Mouse (Mus musculus) kidney, embryonic 16.5 days (tissue): ENCODE measurements at regions not wholly inside any gene's neighbourhood (a gene's known extent, or its start where the extent isn't known, plus 50 kb on each side); places are given as distances from the start of the nearest gene placed in this dataset.
A peak's percentile ranks its signal among the peaks of the same experiment; 100 is the strongest.

ENCODE experiments used
- ATAC-seq: fragments of 200-750 bp; cut with Nextera tagmentation; 2 replicates; pipeline ENCODE4 v1.8.0; 2017; ENCODE audit warnings: moderate TSS enrichment; ENCODE audit not compliant: low FRiP score, low TSS enrichment
- H3K27ac ChIP-seq: fragments of 300-500 bp; sonication (generic); 2 replicates; pipeline ENCODE4 v1.5.1; 2014; ENCODE audit warnings: low read length
- H3K27me3 ChIP-seq: fragments of 300-500 bp; sonication (generic); 2 replicates; pipeline ENCODE4 v1.6.1; 2014; ENCODE audit warnings: low read length, control low read depth, mixed read lengths; ENCODE audit not compliant: insufficient read depth
- H3K36me3 ChIP-seq: fragments of 300-500 bp; sonication (generic); 2 replicates; pipeline ENCODE4 v1.6.1; 2014; ENCODE audit warnings: low read length, control low read depth, mixed read lengths; ENCODE audit not compliant: insufficient read depth
- H3K4me1 ChIP-seq: fragments of 300-500 bp; sonication (generic); 2 replicates; pipeline ENCODE4 v1.6.1; 2014; ENCODE audit warnings: low read length, control low read depth, mixed read lengths; ENCODE audit not compliant: insufficient read depth
- H3K4me2 ChIP-seq: fragments of 300-500 bp; sonication (generic); replicated peaks from 2 replicates; pipeline ENCODE4 v1.6.1; 2014; ENCODE audit warnings: low read depth, low read length
- H3K4me3 ChIP-seq: fragments of 300-500 bp; sonication (generic); 2 replicates; pipeline ENCODE4 v1.5.1; 2014; ENCODE audit warnings: mild to moderate bottlenecking, low read length
- H3K9ac ChIP-seq: fragments of 300-500 bp; sonication (generic); replicated peaks from 2 replicates; pipeline ENCODE4 v1.6.1; 2014; ENCODE audit warnings: low read length
- H3K9me3 ChIP-seq: fragments of 300-500 bp; sonication (generic); 2 replicates; pipeline ENCODE4 v1.6.1; 2016; ENCODE audit warnings: low read length, control low read depth
- WGBS: fragments of 180-500 bp; shearing (Covaris S2); extraction: QIAGEN DNeasy Blood & Tissue Kit; methylation state at CpG from one replicate; pipeline ENCODE4 v1.1.7; 2014; 5-methylcytosine and 5-hydroxymethylcytosine counted together

DNA sequence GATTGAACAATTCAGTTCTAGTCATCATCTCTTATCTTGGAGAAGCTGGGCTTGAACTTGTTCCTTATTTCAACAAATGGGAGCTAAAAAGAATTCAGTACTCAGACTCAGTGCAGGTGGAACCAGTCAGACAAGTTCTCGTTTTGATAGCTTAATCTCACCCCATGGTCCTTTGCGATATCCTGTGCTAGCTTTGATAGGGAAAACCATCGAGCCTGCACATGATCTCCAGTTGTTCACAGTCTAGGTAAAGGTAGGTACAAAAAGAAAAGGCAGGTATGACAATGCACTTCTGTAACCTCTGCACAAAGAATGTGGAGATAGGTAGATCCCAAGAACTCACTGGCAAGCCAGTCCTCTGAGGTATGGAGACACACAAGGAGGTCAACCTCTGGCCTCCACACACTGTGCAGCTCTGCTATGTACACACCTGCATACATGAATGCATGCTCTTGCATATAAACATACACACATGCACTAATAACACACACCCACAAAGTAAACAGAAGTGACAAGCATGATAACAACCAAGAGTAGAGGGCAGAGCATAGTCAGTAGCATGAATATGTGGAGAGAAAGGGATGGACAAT lies 619.2 kb upstream of the Tenm4 start:
- Histone ChIP-seq H3K27ac (no peak overlapping the region), H3K4me2 (no peak overlapping the region), H3K4me3 (no peak overlapping the region), H3K9ac (no peak overlapping the region), H3K4me1 (no peaks in the 10 kb centered on the region), H3K36me3 (no peaks in the 10 kb centered on the region), H3K9me3 (no peaks in the 10 kb centered on the region), H3K27me3 (no peaks in the 10 kb centered on the region)
- 69% methylated on average over 3 of the region's 3 CpGs for WGBS
- ATAC-seq = no peak

DNA sequence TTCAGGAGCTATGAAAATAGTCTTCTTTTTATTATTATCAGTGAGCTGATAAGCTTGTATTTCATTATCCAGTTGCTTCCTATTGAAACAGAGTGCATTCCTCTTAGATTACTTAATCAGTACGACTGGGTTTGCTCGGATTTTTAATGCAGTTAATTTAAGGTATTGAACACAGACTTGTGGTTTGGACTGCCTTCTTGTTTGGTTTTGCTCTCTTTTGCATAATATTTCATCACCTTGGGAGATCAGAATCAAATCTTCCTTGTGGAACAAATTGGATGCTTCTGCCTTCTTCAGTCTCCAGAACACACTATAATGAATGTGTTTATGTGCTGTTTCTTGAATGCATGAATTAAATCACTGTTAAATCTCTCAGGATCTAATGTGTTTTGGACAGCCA lies 612.5 kb upstream of the Tenm4 start:
- no peaks in the 10 kb centered on the region for H3K4me1 ChIP-seq
- no peak for ATAC-seq
- WGBS = 80% methylated on average over 2 of the region's 2 CpGs
- H3K27me3 ChIP-seq = no peaks in the 10 kb centered on the region
- H3K36me3 ChIP-seq = no peaks in the 10 kb centered on the region
- H3K9me3 ChIP-seq = no peaks in the 10 kb centered on the region
- no peak overlapping the region for H3K9ac ChIP-seq
- H3K27ac ChIP-seq = no peak overlapping the region
- no peak overlapping the region for H3K4me2 ChIP-seq
- H3K4me3 ChIP-seq = no peak overlapping the region

DNA sequence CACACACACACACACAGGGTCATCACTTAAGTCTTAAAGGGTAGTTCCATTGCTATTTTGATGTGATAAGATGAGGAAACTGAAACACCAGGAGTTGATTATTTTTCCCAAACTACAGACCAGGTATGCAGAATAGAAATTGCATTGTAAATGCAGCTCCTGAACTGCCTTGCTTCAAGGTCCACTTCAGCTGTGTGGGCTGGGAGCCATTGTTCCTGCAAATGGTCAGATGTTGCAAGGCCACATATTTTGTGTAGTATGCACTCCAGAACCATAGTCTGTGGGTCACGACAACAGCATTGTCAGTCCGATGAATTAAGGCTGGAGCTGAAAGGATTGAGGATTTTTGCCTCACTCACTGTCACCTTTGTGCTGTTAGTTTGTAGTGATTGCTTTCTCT lies 592.4 kb upstream of the Tenm4 start:
- no peak overlapping the region for H3K4me3 ChIP-seq
- ATAC-seq = no peak
- H3K9ac ChIP-seq = no peak overlapping the region
- WGBS = 92% methylated on average over 2 of the region's 2 CpGs
- H3K27me3 ChIP-seq = no peaks in the 10 kb centered on the region
- no peak overlapping the region for H3K4me2 ChIP-seq
- H3K27ac ChIP-seq = no peak overlapping the region
- H3K9me3 ChIP-seq = no peaks in the 10 kb centered on the region
- H3K4me1 ChIP-seq = no peaks in the 10 kb centered on the region
- H3K36me3 ChIP-seq = no peaks in the 10 kb centered on the region

DNA sequence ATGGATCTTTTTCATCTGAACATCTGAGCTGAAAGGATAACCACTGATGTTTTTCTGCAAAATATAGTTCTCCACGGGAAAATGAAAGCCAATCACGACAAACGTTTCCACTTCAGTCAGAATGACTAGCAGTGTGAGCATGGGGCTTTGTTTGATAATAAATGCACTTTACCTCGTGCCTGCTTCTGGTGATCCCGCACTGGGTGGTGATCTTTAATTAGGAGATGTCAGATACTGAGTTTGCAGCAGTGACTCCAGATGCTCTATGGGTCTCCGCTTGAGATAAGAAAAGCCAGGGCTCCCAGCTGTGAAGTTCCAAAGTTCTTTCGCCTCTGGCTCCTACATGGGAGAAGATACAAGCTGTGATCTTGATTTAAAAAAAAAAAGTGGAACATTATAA lies 589.7 kb upstream of the Tenm4 start:
- no peak for ATAC-seq
- 76% methylated on average over 7 of the region's 7 CpGs for WGBS
- Histone ChIP-seq H3K9me3 (no peaks in the 10 kb centered on the region), H3K27me3 (no peaks in the 10 kb centered on the region), H3K9ac (no peak overlapping the region), H3K4me1 (no peaks in the 10 kb centered on the region), H3K36me3 (no peaks in the 10 kb centered on the region), H3K27ac (no peak overlapping the region), H3K4me2 (no peak overlapping the region), H3K4me3 (no peak overlapping the region)

DNA sequence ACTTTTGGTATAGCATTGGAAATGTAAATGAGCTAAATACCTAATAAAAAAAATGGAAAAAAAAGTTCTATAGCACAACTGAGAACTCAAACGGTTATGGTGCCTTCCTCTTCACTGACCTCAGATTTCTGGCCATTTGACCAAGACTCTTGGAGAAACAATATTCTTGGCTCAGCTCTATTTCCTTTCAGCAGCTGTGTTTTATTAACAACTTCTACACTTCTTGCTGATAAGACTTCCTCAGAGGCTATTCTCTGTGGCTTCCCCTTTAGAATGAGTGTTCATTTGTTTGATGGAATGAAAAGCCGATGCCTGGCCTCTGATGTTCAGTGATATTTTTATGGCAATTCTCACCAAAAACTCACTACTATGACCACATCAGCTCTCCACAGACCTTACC lies 572.7 kb upstream of the Tenm4 start:
- Histone ChIP-seq H3K4me1 (no peaks in the 10 kb centered on the region), H3K9ac (no peak overlapping the region), H3K4me2 (no peak overlapping the region), H3K4me3 (no peak overlapping the region), H3K36me3 (no peaks in the 10 kb centered on the region), H3K27me3 (no peaks in the 10 kb centered on the region), H3K9me3 (no peaks in the 10 kb centered on the region), H3K27ac (no peak overlapping the region)
- WGBS = 50% methylated on average over 2 of the region's 2 CpGs
- ATAC-seq = no peak

DNA sequence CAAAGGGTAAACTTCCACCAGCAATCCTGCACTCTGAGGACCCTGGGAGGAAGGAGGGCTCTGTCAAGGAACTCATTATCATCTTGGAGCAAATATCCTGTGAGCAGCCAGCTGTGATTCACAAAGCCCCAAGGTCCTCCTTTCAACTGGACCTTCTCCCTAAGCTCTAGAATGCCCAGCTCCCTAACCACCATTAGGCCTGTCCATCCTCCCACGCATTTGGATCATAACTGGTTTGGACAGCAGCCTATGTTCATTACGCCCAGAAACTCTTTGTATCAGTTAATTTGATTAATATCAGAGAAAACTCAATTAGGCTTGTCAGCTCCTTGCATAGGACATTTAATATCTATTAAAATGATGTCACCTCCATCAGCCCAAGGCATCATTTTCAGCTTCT lies 557.3 kb upstream of the Tenm4 start:
- ATAC-seq = no peak
- Histone ChIP-seq H3K4me1 (no peaks in the 10 kb centered on the region), H3K27ac (no peak overlapping the region), H3K4me2 (no peak overlapping the region), H3K4me3 (no peak overlapping the region), H3K27me3 (no peaks in the 10 kb centered on the region), H3K9ac (no peak overlapping the region), H3K9me3 (no peaks in the 10 kb centered on the region), H3K36me3 (no peaks in the 10 kb centered on the region)
- whole genome bisulfite sequencing = 82% methylated on average over 2 of the region's 2 CpGs

DNA sequence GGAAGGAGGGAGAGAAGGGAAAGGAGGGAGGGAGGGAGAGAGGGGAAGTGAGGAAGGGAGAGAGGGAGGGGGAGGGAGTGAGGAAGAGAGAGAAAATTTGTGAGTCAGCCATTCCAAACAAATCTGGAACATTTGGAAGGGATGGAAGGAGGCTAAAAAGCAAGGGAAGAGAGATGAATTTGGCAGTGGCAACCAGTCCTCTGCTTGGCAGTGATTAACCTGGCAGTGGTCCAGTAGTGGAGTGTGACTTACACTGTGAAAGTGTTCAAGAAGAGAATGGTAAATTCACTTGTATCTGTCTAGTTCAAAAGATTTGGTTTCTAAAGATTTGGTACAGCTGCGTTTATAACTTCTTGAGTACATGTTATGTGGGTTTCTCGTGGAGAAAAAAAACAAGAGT lies 553.7 kb upstream of the Tenm4 start:
- Histone ChIP-seq H3K4me2 (no peak overlapping the region), H3K9ac (no peak overlapping the region), H3K27ac (no peak overlapping the region), H3K36me3 (no peaks in the 10 kb centered on the region), H3K27me3 (no peaks in the 10 kb centered on the region), H3K4me1 (no peaks in the 10 kb centered on the region), H3K9me3 (no peaks in the 10 kb centered on the region), H3K4me3 (no peak overlapping the region)
- WGBS = 62% methylated on average over 2 of the region's 2 CpGs
- ATAC-seq = no peak

DNA sequence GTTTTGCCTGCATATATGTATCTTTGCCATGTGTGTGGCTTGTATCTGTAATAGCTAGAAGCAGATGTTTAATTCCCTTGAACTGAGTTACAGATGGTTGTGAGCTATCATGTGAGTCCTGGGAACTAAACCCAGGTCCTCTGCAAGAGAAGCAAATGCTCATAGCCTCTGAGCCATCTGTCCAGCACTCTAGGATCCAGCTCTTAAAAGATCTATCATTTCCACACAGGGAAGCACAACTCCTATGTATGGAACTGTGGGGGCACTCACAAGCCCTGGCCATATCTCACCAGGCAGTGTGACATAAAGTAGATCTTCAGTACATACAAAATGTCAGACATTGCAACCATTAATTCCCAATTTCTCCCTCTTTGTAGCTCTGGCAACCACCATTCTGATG lies 552.9 kb upstream of the Tenm4 start:
- no peak overlapping the region for H3K9ac ChIP-seq
- no peaks in the 10 kb centered on the region for H3K27me3 ChIP-seq
- no peak overlapping the region for H3K4me3 ChIP-seq
- H3K4me1 ChIP-seq = no peaks in the 10 kb centered on the region
- H3K9me3 ChIP-seq = no peaks in the 10 kb centered on the region
- ATAC-seq = no peak
- no peak overlapping the region for H3K27ac ChIP-seq
- H3K4me2 ChIP-seq = no peak overlapping the region
- H3K36me3 ChIP-seq = no peaks in the 10 kb centered on the region

DNA sequence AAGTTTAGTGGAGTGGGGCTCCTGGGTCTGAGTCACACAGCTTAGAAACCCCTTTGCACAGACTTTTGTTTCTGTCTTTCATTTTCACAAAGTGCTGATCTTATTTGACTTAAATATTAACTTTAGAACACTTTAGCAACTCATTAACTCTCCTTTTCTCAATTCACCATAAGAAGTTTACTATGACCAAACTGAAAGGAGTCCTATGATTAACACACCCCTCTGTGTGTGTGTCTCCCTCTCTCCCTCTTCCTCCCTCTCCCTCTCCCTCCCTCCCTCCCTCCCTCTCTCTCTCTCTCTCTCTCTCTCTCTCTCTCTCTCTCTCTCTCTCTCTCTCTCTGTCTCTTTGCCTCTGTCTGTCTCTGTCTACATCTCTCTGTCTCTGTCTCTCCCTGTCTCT lies 551.0 kb upstream of the Tenm4 start:
- H3K4me1 ChIP-seq = no peaks in the 10 kb centered on the region
- H3K27me3 ChIP-seq = no peaks in the 10 kb centered on the region
- H3K4me3 ChIP-seq = no peak overlapping the region
- H3K9ac ChIP-seq = no peak overlapping the region
- no peaks in the 10 kb centered on the region for H3K9me3 ChIP-seq
- H3K4me2 ChIP-seq = no peak overlapping the region
- no peaks in the 10 kb centered on the region for H3K36me3 ChIP-seq
- peak; percentile 71 for ATAC-seq
- H3K27ac ChIP-seq = no peak overlapping the region

DNA sequence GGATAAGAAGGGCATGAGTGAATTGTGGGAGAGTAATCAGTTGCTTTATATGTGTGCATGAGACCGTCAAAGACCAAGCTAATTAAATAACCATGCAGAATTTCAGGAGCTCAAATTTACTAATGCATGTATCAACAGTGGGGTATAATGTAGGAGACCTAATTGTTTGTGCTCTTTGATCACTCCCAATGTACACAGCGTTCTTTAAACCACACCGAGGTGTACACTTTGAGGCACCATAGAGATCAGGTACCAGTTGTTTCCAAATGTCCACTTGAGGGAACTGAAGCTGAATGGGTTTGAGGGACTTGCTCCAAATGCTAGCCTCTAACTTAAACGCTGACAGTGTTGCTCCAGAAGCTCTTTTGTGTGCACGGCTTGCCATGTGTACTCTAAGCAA lies 530.4 kb upstream of the Tenm4 start:
- no peak overlapping the region for H3K9ac ChIP-seq
- H3K27me3 ChIP-seq = no peaks in the 10 kb centered on the region
- H3K9me3 ChIP-seq = no peaks in the 10 kb centered on the region
- 82% methylated on average over 5 of the region's 5 CpGs for WGBS
- H3K4me2 ChIP-seq = no peak overlapping the region
- no peak overlapping the region for H3K27ac ChIP-seq
- H3K4me1 ChIP-seq = 0 out of 2 replicates have a peak, but pooled peaks cover 5% of the 10 kb centered on the region
- no peak for ATAC-seq
- no peak overlapping the region for H3K4me3 ChIP-seq
- no peaks in the 10 kb centered on the region for H3K36me3 ChIP-seq

DNA sequence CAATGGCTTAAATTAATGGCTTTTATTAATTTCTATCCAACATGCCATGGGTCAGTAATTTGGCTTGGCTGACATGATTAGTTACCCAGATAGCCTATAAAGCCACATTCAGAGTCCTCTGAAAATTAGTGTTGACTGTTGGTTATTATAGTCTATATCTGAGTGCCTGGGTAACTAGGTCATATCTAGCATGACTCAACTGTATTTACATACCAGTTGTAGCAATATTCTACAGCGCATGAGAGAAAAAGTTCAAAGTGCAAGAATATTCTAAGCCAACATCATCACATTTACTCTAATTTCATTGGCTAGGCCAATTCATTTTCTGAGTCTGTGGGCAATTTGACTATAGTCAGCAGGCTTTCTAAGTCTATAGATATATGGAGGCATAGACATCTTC lies 496.7 kb upstream of the Tenm4 start:
- H3K4me1 ChIP-seq = no peaks in the 10 kb centered on the region
- no peaks in the 10 kb centered on the region for H3K27me3 ChIP-seq
- no peak overlapping the region for H3K4me2 ChIP-seq
- ATAC-seq = no peak
- H3K9me3 ChIP-seq = no peaks in the 10 kb centered on the region
- H3K27ac ChIP-seq = no peak overlapping the region
- no peaks in the 10 kb centered on the region for H3K36me3 ChIP-seq
- H3K4me3 ChIP-seq = no peak overlapping the region
- no peak overlapping the region for H3K9ac ChIP-seq
- WGBS = 95% methylated on average over 1 of the region's 1 CpGs
